Mouse (Mus musculus) bone marrow macrophage, adult 2 months (primary cell): Measurements from ENCODE around the gene Hinfp.
"Not testable (repeated sequence)": the region's sequence is repeated elsewhere in the genome, so short reads cannot be mapped to it uniquely, and the experiment has no call there.

Experiments
- CTCF ChIP-seq: IDR thresholded peaks from 2 replicates; pipeline ENCODE4 v1.5.1; 2012; ENCODE audit warnings: low read depth, mild to moderate bottlenecking, low read length, moderate library complexity
- POLR2A ChIP-seq: IDR thresholded peaks from 2 replicates; pipeline ENCODE4 v1.6.1; 2012; ENCODE audit warnings: mild to moderate bottlenecking, low read depth, low read length, borderline replicate concordance

DNA sequence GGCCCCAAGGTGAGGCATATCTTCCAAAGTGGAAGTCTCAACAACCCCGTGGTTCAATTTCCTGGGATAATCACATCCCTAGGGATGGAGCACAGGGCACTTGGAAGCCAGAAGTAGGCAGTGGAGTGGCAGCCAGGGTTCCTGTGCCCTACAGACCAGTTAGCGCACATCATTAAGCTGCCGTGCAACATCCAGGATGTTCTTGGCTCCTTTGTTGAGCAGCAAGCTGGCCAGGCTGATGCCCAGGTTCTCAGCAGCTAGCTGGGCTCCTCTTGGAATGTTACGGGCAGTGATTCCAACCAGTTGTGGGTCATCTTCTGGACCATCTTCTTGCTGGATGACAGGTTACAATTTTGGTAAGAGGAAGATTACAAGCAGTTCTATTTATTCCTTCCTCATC is 31.0 kb upstream of the Hinfp start:
- TF ChIP-seq CTCF, POLR2A: not testable (repeated sequence)
